Mouse (Mus musculus): ENCODE results near the gene Btbd9. TPM values are rescaled to one million over a fixed set of nuclear protein-coding genes. Genes with fewer than 3 reads are reported as not detected.

Btbd9 gene
- total and polyA plus RNA-seq, 3 experiments = 24.7 to 33.8 TPM; not detected in 1

DNA sequence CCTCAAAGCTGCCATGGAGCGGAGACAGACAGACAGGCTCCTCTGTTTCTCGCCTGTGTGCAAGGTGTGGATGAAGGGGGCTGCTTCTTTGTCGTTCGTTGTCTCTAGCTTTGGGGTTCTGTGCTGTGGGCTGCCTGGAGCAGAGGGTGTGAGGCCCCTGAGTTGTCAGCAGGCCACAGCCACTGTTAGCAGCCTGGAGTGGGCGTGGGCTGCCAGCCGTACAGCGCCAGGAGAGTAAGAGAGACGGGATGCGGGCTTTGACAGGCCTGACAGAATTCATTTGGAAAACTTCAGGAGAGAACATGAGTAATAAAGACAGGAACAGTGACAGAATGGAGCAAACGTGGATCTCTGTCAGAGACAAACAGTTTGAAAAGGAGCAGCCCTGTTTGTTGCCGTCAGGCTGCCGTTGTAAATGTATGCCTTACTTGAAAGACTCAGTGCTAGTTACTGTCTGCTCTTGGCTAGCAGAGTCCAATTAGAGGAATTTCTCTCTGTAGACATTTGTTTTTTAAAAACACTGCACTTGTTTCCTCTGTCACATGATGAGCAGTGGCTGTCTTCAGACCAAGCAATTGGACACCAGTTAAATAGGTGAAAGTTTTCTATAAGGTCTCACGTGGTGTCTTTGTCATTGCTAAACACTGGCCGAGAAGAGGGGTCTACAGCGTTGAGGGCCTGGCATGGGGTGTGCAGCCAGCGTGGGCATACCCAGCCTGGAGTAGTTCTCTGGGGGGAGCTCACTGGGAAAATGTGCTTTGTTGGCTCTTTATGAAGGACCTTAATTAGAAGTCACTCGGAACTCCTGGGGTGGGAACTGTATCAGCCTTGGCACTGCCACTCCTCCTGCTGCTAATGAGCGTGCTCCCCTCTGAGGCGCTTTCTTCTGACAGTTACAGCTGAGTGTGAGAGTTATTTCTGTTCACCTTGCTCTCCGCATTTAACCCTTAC, 388.0 kb downstream of the Btbd9 start:
- no peaks in the 10 kb centered on the region for H3K4me1 ChIP-seq (ENCODE audit: control insufficient read depth in 1 of 2, insufficient read depth in 2 of 2, low read length in 2 of 2)
- no peaks in the 10 kb centered on the region for H3K9me3 ChIP-seq (replicated peaks; ENCODE audit: insufficient read depth, low read length)
- H3K36me3 ChIP-seq (ENCODE audit: control insufficient read depth in 1 of 2, insufficient read depth in 2 of 2, low read length in 2 of 2) = no peaks in the 10 kb centered on the region
- no peak overlapping the region for H3K27ac ChIP-seq (ENCODE audit: control insufficient read depth, low read depth, low read length)
- DNase-seq (ENCODE audit: low read depth, low spot score) = no peak
- no peak overlapping the region for H3K4me3 ChIP-seq (ENCODE audit: control insufficient read depth in 1 of 2, insufficient read depth in 1 of 2, low read depth in 2 of 2, low read length in 2 of 2)
- H3K79me2 ChIP-seq (ENCODE audit: control insufficient read depth, insufficient read depth, low read length, poor library complexity) = no peaks in the 10 kb centered on the region
- TF ChIP-seq MXI1 (IDR thresholded peaks at IDR 0.05; ENCODE audit: low read depth, low read length) (no peak), MAZ (IDR thresholded peaks at IDR 0.05; ENCODE audit: low read depth, low read length) (no peak), E2F4 (IDR thresholded peaks at IDR 0.05; ENCODE audit: borderline replicate concordance, low read depth, low read length) (no peak), CHD1 (IDR thresholded peaks at IDR 0.05; ENCODE audit: low read depth, low read length) (no peak), POLR2A (IDR thresholded peaks at IDR 0.05; ENCODE audit: control insufficient read depth in 1 of 2, insufficient read depth in 1 of 2, low read depth in 1 of 2, low read length in 2 of 2, poor library complexity in 1 of 2) (no peak), ZNF384 (IDR thresholded peaks at IDR 0.05; ENCODE audit: low read depth, low read length) (no peak), USF2 (IDR thresholded peaks at IDR 0.05; ENCODE audit: borderline replicate concordance in 1 of 2, insufficient read depth in 1 of 2, low read depth in 1 of 2, low read length in 2 of 2) (no peak), TCF12 (IDR thresholded peaks at IDR 0.05; ENCODE audit: low read depth, low read length) (no peak), MYC (IDR thresholded peaks at IDR 0.05; ENCODE audit: low read depth, low read length) (no peak), ETS1 (IDR thresholded peaks at IDR 0.05; ENCODE audit: low read depth, low read length) (no peak), MAX (IDR thresholded peaks at IDR 0.05; ENCODE audit: low read length) (no peak), GATA1 (IDR thresholded peaks at IDR 0.05; ENCODE audit: low read depth, low read length) (no peak), SIN3A (IDR thresholded peaks at IDR 0.05; ENCODE audit: low read length) (no peak), TAL1 (IDR thresholded peaks at IDR 0.05; ENCODE audit: low read length) (no peak), ZKSCAN1 (IDR thresholded peaks at IDR 0.05; ENCODE audit: low read depth, low read length) (no peak), RCOR1 (IDR thresholded peaks at IDR 0.05; ENCODE audit: low read depth, low read length) (no peak), ELF1 (IDR thresholded peaks at IDR 0.05; ENCODE audit: low read depth, low read length) (no peak), RAD21 (IDR thresholded peaks at IDR 0.05; ENCODE audit: low read depth, low read length) (no peak), NRF1 (IDR thresholded peaks at IDR 0.05; ENCODE audit: insufficient read depth, low read depth, low read length, poor library complexity, severe bottlenecking) (no peak), ZMIZ1 (IDR thresholded peaks at IDR 0.05; ENCODE audit: low read depth, low read length) (no peak)
- no peak overlapping the region for H3K9ac ChIP-seq (ENCODE audit: control insufficient read depth, low read depth, low read length, poor library complexity, severe bottlenecking)
- H3K27me3 ChIP-seq (ENCODE audit: control insufficient read depth in 1 of 2, insufficient read depth in 2 of 2, low read length in 2 of 2) = no peaks in the 10 kb centered on the region

All from MEL (cell line).